Mouse (Mus musculus): ENCODE measurements around the gene Itpr2.

The Itpr2 gene

DNA sequence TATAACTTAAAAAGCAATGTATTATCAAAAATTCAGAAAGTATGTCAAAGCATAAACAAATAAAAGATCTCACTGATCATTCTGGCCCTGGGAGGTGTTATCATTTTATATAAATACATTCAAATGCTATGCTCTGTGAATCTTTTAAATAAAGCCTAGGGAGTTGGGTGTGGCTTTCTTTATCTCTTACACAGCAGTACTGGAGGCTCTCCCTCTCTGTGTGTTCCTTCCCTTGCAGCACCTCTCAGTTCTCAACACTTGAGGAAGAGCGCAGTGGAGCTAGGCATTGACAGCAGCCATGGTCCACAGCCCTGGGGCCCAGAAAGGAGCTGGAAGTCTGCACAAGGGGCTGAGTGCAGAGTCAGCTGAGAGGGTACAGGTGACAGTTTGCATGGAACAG, 192.7 kb downstream of the Itpr2 start:
- peak; percentile 17 for DNase-seq (ENCODE audit: low read depth)

DNA sequence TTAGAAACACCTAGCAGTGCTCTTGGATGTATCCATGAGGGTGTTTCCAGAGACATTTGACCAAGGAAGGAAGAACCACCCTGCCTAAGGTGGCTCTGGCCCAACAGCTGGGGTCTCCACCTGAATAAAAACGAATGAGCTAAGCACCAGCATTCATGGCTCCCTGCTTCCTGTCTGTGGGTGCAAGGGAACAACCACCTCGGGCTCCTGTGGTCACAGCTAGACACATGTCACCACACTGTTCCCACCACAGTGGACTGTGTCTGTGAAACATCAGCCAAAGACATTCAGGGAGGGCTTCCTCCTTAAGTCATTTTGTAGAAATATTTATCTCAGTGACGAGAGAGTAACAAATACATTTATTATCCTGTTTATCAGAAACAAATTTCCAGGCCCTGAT, 196.0 kb downstream of the Itpr2 start:
- no peak for DNase-seq (ENCODE audit: low read depth)

DNA sequence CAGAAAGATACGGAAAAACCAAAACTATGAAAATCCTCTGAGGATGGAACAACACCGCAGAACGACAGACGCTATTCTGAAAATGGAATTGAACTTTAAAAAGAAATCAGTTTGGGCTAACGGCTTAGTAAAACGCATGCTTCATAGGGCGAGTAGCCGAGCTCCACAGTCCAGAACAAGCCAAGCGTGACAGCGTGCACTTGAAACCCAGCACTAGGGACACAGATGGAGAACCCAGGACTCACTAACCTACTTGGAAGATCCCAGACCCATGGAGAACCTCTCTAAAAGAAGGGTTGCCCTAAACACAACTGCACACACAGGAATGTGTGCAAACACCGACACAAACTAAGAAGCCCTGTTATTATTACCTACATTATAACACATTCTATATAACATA, 197.9 kb downstream of the Itpr2 start:
- no peak for DNase-seq (ENCODE audit: low read depth)

DNA sequence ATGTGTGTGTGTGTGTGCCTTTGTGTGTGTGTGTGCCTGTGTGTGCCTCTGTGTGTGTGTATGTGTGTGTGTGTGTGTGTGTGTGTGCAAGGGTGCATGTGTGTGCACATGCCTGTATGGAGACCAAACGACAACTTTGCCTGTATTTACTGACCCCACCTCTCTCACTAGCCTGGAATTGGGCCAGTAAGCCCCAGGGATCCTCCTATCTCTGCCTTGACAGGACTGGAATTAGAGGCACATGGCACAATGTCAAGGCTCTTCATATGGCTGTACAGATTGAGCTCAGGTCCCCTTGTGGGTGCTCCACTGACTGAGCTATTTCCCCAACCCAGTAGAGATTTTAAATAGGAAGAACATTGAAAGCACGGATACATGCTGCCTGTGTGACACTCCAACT, 198.7 kb downstream of the Itpr2 start:
- no peak for DNase-seq (ENCODE audit: low read depth)

DNA sequence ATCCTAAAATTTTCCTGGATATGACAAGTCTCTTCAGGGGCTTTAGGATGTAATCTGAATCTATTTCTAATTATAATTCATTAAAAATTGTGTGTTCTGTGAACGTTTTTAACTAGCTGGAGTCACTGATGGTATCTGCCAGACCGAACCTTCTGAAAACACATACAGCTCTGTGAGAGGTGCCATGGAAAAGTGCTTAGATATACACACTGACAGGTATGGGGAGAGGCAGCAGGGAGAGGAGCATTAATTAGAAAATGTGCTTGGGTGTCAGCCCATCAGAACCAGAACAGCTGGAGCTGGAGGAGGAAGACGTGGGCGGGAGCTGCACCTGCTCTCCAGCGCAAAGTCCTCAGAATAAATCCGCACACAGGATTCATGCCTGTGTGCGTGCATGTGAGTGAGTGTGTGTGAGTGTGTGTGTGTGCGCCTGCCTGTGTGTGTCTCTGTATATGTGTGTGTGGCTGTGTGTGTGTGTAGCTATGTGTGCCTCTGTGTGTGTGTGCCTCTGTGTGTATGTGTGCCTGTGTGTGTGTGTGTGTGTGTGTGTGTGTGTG, 199.4 kb downstream of the Itpr2 start:
- DNase-seq (ENCODE audit: low read depth), result no peak

DNA sequence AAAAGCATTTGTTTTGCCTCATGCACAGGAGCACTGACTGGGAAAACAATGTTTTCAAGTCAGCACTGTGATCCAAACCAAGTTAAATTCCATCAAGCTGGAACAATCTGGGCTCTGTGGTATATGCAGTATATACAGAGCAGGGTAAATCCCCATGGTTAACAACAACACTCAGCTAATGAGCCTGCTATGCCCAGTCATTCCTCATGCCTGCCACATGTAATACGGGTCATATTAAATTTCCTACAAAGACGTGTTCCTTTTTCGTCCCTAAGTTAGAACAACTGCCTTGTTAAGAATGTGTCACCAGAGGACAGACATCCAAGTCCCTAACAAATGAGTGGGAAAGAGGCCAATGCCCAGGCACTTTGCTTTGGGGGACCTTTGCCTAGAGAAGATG, 199.9 kb downstream of the Itpr2 start:
- DNase-seq (ENCODE audit: low read depth), result no peak

DNA sequence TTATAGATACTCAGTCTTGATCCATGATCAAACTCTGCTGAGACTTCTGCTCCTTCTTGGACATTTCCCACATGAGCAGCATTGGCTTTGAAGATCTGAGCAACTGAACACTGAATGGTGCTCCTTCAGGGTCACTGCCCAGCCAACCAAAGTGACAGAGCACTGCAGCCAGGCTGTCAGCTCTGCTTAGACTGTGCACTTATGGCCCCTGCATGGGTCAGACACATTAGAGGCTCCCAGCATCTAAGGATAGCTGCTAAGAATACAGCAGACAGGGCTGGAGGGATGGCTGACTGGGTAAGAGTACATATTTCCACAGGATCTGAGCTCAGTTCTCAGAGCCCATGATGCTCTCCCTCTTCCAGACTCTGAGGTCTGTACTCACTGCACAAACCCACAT, 201.1 kb downstream of the Itpr2 start:
- no peak for DNase-seq (ENCODE audit: low read depth)

DNA sequence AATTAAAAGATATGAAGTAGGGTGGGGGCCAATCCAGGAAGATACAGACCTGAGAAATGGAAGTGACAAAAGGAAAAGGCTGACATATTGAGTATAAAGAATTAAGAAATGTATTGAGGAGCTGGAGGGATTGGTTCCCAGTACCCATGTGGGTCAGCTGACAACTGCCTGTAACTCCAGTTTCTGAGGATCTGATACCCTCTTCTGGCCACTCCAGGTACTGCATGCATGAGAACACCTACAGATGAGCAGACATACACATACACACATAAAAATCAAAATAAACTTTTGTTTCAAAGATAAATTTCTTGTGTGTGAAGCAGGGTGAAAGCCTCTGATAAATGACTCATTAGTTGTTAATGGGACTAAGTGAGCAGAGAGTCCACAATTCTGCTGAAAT, 203.3 kb downstream of the Itpr2 start:
- peak; percentile 25 for DNase-seq (ENCODE audit: low read depth)

DNA sequence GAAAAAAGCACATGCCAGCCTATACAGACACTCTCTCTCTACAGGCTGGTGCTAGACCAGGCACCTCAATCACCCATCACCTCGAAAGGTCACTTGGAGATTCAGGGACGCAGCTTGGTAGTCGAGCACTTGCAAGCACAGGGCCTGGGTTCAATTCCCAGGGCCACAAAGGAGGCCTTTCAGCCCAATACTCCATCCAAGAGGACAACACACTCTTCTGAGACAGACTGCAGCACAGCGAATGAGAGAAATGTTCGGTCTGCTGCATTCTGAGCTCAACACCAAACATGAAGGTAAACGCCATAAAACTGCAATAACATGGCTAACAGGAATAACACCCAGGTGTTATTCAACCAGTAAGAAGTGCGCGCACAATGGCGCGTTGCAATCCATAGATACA, 211.0 kb downstream of the Itpr2 start:
- no peak for DNase-seq (ENCODE audit: low read depth)

DNA sequence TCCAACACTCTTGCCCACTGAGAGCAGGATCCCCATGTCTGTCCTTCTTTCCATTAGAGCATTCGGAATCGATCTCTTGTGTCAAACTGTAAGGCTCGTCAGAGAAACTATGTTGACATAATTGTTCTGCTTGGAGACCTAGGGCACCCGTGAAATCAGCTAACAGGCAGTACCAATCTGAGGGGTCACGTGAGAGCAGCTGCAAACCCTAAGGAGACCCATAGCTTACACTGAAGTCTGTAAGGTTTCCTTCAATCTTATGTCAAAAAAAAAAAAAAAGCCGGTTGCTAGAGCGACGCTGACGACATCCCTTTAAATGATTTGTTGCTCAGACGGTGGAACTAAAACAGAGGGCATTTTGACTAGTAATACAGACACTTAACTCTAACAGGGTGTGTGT, 212.2 kb downstream of the Itpr2 start:
- no peak for DNase-seq (ENCODE audit: low read depth)

DNA sequence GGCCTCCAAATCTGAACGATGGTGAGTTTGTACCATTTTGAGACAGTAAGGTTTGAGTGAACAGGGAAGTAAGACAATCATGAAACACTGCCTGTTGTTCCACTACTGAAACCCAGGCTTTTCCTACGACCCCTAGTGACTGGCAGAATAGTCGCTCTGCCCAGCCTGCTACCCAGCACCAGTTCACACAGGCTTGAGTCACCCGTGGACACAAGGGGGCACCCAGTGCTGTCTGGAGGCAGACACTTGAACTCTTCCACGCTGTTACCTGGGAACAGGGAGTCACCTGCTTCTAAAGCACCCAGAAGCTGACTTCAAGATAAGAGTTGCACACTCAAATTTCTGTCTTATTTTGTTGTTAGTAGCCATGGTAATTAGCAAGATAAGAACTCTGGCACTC, 213.8 kb downstream of the Itpr2 start:
- no peak for DNase-seq (ENCODE audit: low read depth)

DNA sequence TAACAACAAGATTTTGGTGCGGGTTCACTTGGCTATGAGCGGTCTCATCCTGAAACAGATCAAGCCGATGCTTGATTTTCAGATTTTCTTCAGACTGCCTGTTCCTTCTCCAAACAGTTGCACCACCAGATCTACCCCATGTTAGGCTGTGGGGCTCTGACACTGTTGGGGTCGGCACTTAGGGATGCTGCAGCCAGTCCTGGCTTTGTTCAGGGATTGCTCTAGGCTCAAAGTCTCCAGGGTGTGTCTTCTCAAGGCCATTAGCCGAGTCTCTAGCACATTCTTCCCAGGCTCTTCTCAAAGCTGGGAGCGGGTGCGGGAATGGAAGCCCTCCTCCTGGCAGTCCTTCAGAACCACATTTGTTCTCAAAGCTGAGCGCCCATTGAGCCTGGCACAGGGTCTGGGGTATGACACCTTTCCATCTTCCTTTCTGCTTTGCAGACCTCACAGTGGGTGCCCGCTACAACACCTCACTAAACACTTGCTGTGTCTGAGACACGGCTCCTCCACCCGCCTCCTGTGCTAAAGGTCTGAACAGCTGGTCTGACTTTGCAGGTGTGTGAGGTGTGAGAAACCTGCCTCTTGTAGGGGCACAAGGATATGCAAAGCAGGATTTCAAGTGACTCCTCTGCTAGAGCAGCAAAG, 217.0 kb downstream of the Itpr2 start:
- no peak for DNase-seq (ENCODE audit: low read depth)

DNA sequence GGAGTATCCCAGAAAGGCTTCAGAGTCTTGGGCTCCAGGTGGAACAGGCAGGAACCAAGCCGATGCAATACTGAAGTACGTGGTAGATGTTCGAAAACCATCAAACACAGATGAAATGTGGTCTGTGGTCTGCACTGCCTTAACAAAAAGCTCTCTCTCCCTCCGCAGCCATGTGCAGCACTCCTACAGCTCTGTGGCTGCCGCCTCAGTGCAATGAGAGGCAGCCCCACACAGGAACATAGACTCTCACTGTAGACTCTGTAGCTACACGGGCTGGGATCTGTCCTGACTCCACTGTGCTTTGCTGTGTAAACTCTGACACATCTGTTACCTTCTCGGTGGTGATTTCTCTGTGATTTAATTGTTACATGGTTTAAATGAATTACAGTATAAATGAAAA, 218.0 kb downstream of the Itpr2 start:
- no peak for DNase-seq (ENCODE audit: low read depth)

DNA sequence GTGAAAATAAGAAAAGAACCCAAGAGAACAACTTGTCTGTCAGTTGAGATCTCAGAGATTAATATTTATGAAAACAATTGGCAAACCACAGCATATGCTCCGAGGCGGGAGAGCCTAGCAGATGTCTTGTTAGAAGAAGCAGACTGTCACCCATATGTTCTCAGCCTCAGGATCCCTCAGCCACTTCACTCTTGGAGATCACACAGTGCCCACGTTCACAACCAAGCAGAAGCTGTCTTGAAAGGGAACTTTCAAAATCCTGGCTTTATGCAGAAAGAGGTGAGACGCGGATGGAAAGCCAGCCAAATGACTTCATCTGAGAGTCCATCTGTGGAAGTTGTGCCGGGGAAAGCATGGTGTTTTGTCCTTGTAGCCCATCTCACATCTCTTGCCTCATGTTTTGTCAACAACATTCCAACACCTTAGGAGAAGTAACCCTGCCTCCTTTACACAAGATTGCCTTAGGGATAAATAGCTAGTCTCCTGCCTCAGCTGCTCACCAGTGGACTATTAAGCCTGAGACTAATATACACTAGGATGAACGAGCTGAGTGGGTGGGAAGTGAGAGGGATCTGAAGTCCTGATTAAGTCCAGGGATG, 219.9 kb downstream of the Itpr2 start:
- no peak for DNase-seq (ENCODE audit: low read depth)

DNA sequence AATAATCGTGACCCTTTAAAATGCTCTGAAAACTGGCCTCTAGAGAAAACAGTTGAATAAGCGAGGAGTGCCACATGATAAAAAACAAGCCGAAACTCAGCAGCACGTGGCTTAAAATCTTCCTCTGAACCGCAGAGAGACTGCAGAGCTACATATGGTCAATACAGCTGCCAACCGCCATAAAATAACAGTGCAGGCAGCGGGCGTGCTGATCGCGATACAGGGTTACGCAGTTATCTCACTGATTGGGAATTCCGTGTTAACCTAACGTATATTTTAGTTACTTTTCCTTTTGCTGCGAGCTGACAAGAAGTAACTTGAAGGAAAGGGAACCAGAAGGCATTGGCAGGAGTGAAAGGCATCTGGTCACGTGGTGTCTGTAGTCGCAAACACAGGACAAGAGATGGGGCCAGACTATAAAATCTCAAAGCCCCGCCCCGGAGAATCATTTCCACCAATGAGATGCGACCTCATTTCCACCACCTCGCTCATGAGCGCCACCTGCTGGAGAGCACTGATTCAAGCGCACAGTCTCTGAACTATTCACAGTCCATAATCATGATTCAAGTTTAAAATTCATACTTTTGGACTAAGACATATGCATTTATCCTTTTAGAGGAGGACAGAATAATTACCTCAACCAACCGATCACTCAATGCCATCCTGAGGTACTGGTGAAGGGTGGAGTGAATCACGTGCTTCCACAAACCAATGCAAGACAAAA, 220.7 kb downstream of the Itpr2 start:
- DNase-seq (ENCODE audit: low read depth), result no peak

DNA sequence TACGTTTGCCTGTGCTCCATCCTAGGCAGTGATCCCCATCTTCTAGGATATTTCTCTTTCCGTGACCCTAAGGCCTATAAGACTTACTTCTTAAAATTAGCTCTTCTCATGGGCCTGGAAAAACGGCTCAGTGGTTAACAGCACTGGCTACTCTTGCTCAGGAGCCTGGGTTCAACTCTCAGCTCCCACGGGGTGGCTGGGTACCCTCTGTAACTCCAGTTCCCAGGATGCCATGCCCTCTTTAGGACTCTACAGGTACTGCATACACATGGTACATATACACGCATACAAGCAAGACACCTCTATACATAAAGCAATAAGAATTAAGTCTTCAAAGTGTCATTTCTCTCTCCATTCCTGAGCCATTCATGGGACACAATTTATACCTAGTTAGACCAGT, 228.8 kb downstream of the Itpr2 start:
- DNase-seq (ENCODE audit: low read depth), result no peak

DNA sequence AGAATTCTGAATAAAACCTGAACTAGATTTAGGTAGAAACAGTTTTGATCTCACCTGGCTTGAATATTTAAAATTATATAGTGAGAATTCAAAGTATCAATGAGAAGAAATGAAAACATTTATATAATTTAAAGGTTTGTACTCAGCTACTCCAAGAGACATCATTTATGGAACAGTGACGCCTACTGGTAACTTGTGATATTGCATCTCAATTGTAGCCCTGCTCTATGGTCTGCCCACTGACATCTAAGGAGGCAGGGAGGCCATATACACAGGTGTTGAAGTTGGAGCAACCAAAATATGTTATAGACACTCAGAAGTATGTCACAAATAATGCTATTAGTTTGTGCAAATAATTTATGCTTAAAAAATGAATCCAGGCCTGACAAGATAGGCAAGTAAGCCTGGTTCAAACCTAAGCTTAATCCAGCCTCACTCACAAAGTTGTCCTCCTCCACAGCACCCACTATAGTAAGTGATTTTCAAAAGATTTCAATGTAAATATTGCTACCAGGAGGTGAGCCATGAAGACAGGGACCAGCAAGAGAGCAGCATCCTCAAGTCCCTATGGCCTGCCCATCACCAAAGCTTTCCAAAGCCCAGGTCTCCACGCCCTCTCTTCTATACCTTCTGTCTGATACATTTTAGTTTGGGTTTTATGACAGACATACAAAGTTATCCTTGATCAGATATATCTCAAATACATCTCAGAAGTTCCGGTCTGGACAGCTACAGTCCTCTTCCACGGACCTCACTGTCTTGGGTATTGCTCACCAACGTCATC, 229.6 kb downstream of the Itpr2 start:
- DNase-seq (ENCODE audit: low read depth), result peak; percentile 68

DNA sequence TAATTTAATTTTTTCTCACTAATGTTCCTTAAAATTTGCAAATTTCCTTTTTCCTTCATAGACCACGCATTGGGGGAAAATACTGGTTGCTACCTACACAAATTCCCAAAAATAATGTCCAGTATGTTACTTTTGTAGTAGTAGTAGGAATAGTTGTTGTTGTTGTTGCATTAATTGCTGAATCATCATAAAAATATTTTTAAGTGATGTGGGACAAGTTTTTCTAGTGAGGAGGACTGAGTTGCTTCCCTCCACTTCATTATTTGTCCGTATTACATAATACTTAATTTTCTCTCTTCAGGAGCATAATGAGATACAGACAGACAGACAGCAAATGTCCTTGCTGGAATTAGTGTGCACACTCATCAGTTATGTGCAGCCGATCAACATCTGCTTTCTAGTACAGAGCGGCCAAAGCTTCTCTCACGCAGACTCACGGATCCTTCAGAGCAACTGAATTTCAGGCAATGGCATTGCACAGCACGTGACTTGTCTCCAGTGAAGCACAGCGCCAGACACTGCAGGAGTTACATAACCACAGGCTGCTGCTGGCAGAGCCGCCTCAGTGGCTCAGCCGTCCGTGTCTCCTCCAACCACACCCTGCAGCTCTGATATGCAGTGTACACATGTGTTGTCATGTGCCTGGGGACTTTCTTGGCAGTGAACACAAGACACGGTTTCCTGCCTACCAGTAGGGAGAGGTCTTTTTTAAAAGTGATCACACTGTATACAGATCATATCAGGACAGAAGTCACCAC, 231.1 kb downstream of the Itpr2 start:
- peak; percentile 50 for DNase-seq (ENCODE audit: low read depth)

DNA sequence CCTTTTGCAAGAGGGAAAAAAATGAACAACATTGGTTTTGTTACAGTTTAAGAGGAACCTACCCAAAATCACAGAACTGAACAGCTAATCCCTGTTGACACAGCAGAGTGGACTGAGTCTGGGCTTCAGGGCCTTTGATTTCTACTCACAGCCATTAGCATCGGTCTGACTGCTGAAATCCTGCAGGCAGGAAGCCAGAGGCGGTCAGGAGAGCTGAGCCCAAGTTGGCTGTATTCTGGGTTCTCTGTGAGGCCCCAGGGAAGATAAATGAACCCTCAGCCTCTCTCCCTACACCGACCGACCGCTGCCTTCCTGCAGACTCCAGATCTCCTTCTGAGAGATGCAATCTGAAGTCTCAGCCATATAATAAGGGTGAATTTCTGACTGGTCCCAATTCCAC, 231.9 kb downstream of the Itpr2 start:
- no peak for DNase-seq (ENCODE audit: low read depth)

DNA sequence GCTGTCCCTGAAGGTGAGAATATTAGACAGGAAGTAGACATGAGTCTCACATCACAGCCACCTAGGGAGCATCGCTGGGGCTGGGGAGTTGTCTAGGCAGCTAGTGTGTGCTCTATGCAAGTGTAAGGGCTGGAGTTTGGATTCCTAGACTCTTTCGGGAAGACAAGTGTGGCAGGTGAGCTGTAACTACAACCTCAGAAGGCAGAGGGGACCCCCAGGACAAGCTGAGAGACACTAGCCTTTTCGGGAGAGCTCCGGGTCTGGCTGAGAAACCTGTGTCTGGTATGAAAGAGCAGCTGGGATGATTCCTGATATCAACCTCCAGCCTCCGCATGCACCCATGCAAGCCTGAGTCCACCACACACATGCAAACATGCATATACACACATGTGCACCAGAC, 232.7 kb downstream of the Itpr2 start:
- DNase-seq (ENCODE audit: low read depth), result no peak

DNA sequence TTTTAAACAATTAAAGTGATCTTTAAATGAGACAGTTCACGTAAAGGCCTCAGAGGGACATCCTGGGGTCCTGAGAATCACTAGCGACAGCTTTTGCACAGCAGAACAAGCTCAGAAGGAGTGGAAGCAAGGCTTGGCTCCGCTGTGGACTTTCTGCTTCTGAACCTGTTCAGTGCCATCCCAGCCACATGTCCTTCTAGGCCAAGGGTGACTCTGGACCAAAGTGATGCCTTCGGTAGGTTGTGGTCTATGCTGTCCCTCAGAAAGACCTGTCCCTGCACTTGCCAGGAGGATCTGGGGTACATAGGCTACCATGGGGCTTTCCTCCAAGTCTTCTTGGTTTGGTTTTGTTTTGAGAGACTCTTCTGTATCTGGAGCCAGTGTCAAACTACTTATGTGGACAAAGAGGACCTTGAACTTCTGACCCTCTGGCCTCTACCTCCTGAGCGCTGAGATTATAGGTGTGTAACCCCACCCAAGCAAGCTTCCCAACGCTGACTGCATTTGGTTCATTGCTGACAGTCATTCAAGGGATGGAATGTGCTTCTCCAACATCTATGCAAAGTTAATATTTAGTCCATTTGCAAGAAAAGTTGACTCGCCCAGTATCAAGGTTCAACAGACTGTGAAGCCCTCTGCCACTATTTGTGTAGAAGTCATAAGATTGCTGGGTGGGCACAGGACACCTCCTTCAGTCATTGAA, 241.2 kb downstream of the Itpr2 start:
- DNase-seq (ENCODE audit: low read depth), result no peak

All from c-Kit-positive CD71-positive TER-119-negative erythroid progenitor cells, embryonic 14.5 days (primary cell).